14 mouse cellular contexts compared by ENCODE assay signal in the genomic region with DNA sequence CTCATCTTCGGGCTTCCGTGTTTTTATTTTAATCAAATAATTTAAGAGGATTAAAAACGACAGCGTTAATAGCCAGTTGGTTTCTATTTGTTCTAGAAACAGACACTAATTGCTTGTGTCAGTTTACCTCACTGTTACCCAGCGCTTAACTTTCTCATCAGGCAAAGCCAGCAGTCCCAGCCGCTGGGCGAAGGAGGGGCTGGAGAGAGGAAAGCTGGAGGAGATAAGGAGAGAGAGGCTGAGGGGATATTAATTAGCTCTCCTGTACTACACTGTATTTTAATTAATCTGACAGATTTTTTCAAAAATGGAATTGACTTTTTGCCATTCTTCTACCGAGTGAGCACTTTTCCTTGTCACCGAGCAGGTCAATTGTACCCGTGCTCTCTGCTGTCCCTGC.
"Had no signal": no experiment of that assay in that cellular context is flagged by ENCODE, and none has a peak within 500 bp of the region (broad histone marks: within the 10 kb centered on the region; RNA-seq: fewer than 3 reads in every experiment).

No protein-coding gene starts in this region.

- H3K4me3 ChIP-seq: limb, embryonic 15.5 days; liver, embryonic 12.5 days; lung, embryonic 15.5 days; megakaryocyte, embryonic 14.5 days had no signal

- ATAC-seq: liver, embryonic 12.5 days had no signal

- H3K9me3 ChIP-seq: limb, embryonic 15.5 days; liver, embryonic 12.5 days; lung, embryonic 15.5 days had no signal

- H3K4me2 ChIP-seq: limb, embryonic 15.5 days; liver, embryonic 12.5 days; lung, embryonic 15.5 days had no signal

- H3K36me3 ChIP-seq: limb, embryonic 15.5 days; liver, embryonic 12.5 days; lung, embryonic 15.5 days had no signal

- H3K4me1 ChIP-seq: limb, embryonic 15.5 days; liver, embryonic 12.5 days; lung, embryonic 15.5 days; megakaryocyte, embryonic 14.5 days had no signal

- H3K9ac ChIP-seq: limb, embryonic 15.5 days; liver, embryonic 12.5 days; lung, embryonic 15.5 days had no signal

- DNase-seq: kidney, adult 9 months; kidney, postnatal 36 days; layer of hippocampus, adult 9-11 months; layer of hippocampus, postnatal 36 days; lung, postnatal 14 days; spleen, adult 18-20 months; thymus, adult 18-20 months; thymus, postnatal 14 days had no signal

- H3K27ac ChIP-seq: kidney, postnatal 0 days; limb, embryonic 15.5 days; liver, embryonic 12.5 days; lung, embryonic 15.5 days; macrophage had no signal

- H3K27me3 ChIP-seq: liver, embryonic 12.5 days; lung, embryonic 15.5 days; megakaryocyte, embryonic 14.5 days had no signal
